Mouse (Mus musculus) heart, adult 2 months (tissue): ENCODE results near the gene Cytip.

Experiments
- CTCF ChIP-seq: fragments of 200-600 bp; IDR thresholded peaks from 2 replicates; pipeline ENCODE4 v1.8.1; 2022; ENCODE audit warnings: antibody characterized with exemption, mild to moderate bottlenecking, moderate library complexity
- EP300 ChIP-seq: fragments of 200-500 bp; IDR thresholded peaks from 2 replicates; pipeline ENCODE4 v1.6.1; 2011; ENCODE audit warnings: low read depth, low read length, control low read depth; ENCODE audit not compliant: insufficient read depth
- POLR2A ChIP-seq: fragments of 200-500 bp; IDR thresholded peaks from 2 replicates; pipeline ENCODE4 v1.6.1; 2011; ENCODE audit warnings: mild to moderate bottlenecking, low read depth, low read length, control low read depth; ENCODE audit not compliant: insufficient read depth

GRCm38 (mm10) chr2:58149983-58150405 is 45.3 kb downstream of the Cytip start:
- TF ChIP-seq CTCF, result no peak
- no peak for TF ChIP-seq POLR2A
- TF ChIP-seq EP300, result no peak
